In the genomic region with DNA sequence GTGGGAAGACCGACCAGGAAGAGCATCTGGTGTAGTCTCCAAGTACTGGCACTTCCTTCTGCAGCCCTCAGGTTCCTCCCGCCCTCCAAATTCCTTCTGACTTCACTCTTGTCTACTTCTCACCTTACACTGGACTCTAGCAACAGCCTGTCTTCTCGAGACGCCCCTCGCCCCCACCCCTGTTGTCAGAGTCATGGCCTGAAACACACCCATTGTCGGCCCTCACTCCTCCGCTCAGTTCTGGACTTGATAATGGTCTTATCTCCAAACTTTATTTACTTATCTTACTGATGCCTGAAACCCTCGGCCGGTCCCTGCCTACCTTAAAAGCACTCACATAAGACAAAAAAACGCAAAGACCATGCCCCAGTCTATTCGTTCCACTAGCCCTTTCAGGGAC, we compare ENCODE assay signal across 8 mouse cellular contexts. TPM values are rescaled to one million over a fixed set of nuclear protein-coding genes. Genes with fewer than 3 reads are reported as not detected.
DNase-seq lines count a peak whose midpoint lies in the region; ATAC-seq and TF ChIP-seq lines count a peak whose summit lies in the region.

No protein-coding gene starts in this region.

- TF ChIP-seq POLR2A in liver, adult 2 months (IDR thresholded peaks at IDR 0.05; ENCODE audit: extremely low read depth, insufficient read depth, low read length): no peak

- H3K4me1 ChIP-seq in liver, adult 2 months (ENCODE audit: control insufficient read depth, insufficient read depth, low read length): peaks cover 5% of the 10 kb centered on the region
- H3K4me1 ChIP-seq in embryonic facial prominence, embryonic 13.5 days: peaks cover 45% of the 10 kb centered on the region
- peaks cover 47% of the 10 kb centered on the region for H3K4me1 ChIP-seq in limb, embryonic 12.5 days (replicated peaks)
- H3K4me1 ChIP-seq in stomach, embryonic 14.5 days (ENCODE audit: control insufficient read depth, insufficient read depth, low read length): peaks cover 25% of the 10 kb centered on the region

- peak overlapping the region; percentile 90 for H3K4me2 ChIP-seq in embryonic facial prominence, embryonic 13.5 days
- H3K4me2 ChIP-seq in limb, embryonic 12.5 days: peak overlapping the region; percentile 90
- H3K4me2 ChIP-seq in stomach, embryonic 14.5 days (replicated peaks; ENCODE audit: low read depth, low read length): peak overlapping the region; percentile 85

- no peaks in the 10 kb centered on the region for H3K36me3 ChIP-seq in liver, adult 2 months (ENCODE audit: control insufficient read depth, insufficient read depth, low read length)
- no peaks in the 10 kb centered on the region for H3K36me3 ChIP-seq in embryonic facial prominence, embryonic 13.5 days
- H3K36me3 ChIP-seq in limb, embryonic 12.5 days: no peaks in the 10 kb centered on the region
- no peaks in the 10 kb centered on the region for H3K36me3 ChIP-seq in stomach, embryonic 14.5 days (ENCODE audit: control insufficient read depth, insufficient read depth, low read length)

- H3K9ac ChIP-seq in liver, adult 2 months (ENCODE audit: low read depth, low read length): peak overlapping the region; percentile 28
- peak overlapping the region; percentile 100 for H3K9ac ChIP-seq in embryonic facial prominence, embryonic 13.5 days
- H3K9ac ChIP-seq in limb, embryonic 12.5 days (replicated peaks): peak overlapping the region; percentile 100
- H3K9ac ChIP-seq in stomach, embryonic 14.5 days (replicated peaks; ENCODE audit: low read depth, low read length): peak overlapping the region; percentile 98; the same call in 1 of the 2 replicates

- no peak for TF ChIP-seq CTCF in liver, adult 2 months (IDR thresholded peaks at IDR 0.05; ENCODE audit: low read depth, low read length)

- no peaks in the 10 kb centered on the region for H3K9me3 ChIP-seq in embryonic facial prominence, embryonic 13.5 days
- no peaks in the 10 kb centered on the region for H3K9me3 ChIP-seq in limb, embryonic 12.5 days
- no peaks in the 10 kb centered on the region for H3K9me3 ChIP-seq in stomach, embryonic 14.5 days (ENCODE audit: control insufficient read depth, low read depth, low read length)

- no peak overlapping the region for H3K4me3 ChIP-seq in liver, adult 2 months (ENCODE audit: insufficient read depth, low read depth, low read length)
- peak overlapping the region; percentile 84 for H3K4me3 ChIP-seq in embryonic facial prominence, embryonic 13.5 days
- H3K4me3 ChIP-seq in limb, embryonic 12.5 days (replicated peaks): peak overlapping the region; percentile 82
- peak overlapping the region; percentile 82 for H3K4me3 ChIP-seq in stomach, embryonic 14.5 days (ENCODE audit: low read depth, low read length)

- WGBS in liver, adult 2 months: 42% methylated on average over 11 of the region's 11 CpGs
- 7% methylated on average over 11 of the region's 11 CpGs for WGBS in embryonic facial prominence, embryonic 13.5 days
- 8% methylated on average over 11 of the region's 11 CpGs for WGBS in limb, embryonic 12.5 days
- 13% methylated on average over 11 of the region's 11 CpGs for WGBS in stomach, embryonic 14.5 days

- no peaks in the 10 kb centered on the region for H3K27me3 ChIP-seq in liver, adult 2 months (ENCODE audit: control insufficient read depth, insufficient read depth, low read length)
- no peaks in the 10 kb centered on the region for H3K27me3 ChIP-seq in embryonic facial prominence, embryonic 13.5 days
- H3K27me3 ChIP-seq in limb, embryonic 12.5 days: no peaks in the 10 kb centered on the region
- no peaks in the 10 kb centered on the region for H3K27me3 ChIP-seq in stomach, embryonic 14.5 days (ENCODE audit: control insufficient read depth, insufficient read depth, low read length)

- no peak for DNase-seq in liver, adult 2 months (ENCODE audit: extremely low read depth, low read depth, low spot score)
- no peak for DNase-seq in liver
- no peak for DNase-seq in thymus, postnatal 10 days (ENCODE audit: low spot score in 2 of 2)
- DNase-seq in thymus, postnatal 4 days: no peak
- DNase-seq in T-cell, adult 2 months (ENCODE audit: low spot score): no peak

- no peak overlapping the region for H3K27ac ChIP-seq in liver, adult 2 months (replicated peaks; ENCODE audit: insufficient read depth, low read depth, low read length)
- H3K27ac ChIP-seq in embryonic facial prominence, embryonic 13.5 days: peak overlapping the region; percentile 98
- H3K27ac ChIP-seq in limb, embryonic 12.5 days: peak overlapping the region; percentile 99; the same call in 1 of the 2 replicates
- H3K27ac ChIP-seq in stomach, embryonic 14.5 days (ENCODE audit: low read length): peak overlapping the region; percentile 95

- H3K79me2 ChIP-seq in liver, adult 2 months (ENCODE audit: control insufficient read depth, insufficient read depth, low read length): no peaks in the 10 kb centered on the region

- ATAC-seq in embryonic facial prominence, embryonic 13.5 days (ENCODE audit: insufficient number of reproducible peaks, insufficient read depth, low FRiP score, low TSS enrichment, low read depth): no peak
- ATAC-seq in limb, embryonic 12.5 days (ENCODE audit: insufficient number of reproducible peaks, insufficient read depth, low FRiP score, low TSS enrichment, low read depth): no peak
- ATAC-seq in stomach, embryonic 14.5 days (ENCODE audit: insufficient number of reproducible peaks, insufficient read depth, low FRiP score, low read depth): no peak

RNA-seq across cellular contexts. Expression of a gene that starts 1.4 kb away (rescaled TPM):
- 0.65 and 0.87 TPM in 2 replicates for total RNA-seq in liver, adult 2 months (2014; rRNA removed)
- polyA plus RNA-seq in liver, adult 2 months (2012; rRNA removed): 1.4 and 2.8 TPM in 2 replicates
- polyA plus RNA-seq in embryonic facial prominence, embryonic 13.5 days (2015; fragmentation: Nextera tagmentation; extraction: Ambion mirVana): 2.9 and 3.0 TPM in 2 replicates
- 2.6 and 3.3 TPM in 2 replicates for polyA plus RNA-seq in limb, embryonic 12.5 days (2016; fragmentation: Nextera tagmentation; extraction: Ambion mirVana)
- polyA plus RNA-seq in stomach, embryonic 14.5 days (2014; fragmentation: Nextera tagmentation; extraction: Ambion mirVana): 0.94 and 1.4 TPM in 2 replicates

Comparison
In these comparisons a context has a peak if more than half of its experiments do, and no peak if none do; other contexts are left out.
1. H3K9ac ChIP-seq: peak in every context shown above with its lines; median percentile 100 in embryonic facial prominence, embryonic 13.5 days; 100 in limb, embryonic 12.5 days; 98 in stomach, embryonic 14.5 days; 28 in liver, adult 2 months.